Mouse (Mus musculus): ENCODE measurements around the gene Cela1.

DNA sequence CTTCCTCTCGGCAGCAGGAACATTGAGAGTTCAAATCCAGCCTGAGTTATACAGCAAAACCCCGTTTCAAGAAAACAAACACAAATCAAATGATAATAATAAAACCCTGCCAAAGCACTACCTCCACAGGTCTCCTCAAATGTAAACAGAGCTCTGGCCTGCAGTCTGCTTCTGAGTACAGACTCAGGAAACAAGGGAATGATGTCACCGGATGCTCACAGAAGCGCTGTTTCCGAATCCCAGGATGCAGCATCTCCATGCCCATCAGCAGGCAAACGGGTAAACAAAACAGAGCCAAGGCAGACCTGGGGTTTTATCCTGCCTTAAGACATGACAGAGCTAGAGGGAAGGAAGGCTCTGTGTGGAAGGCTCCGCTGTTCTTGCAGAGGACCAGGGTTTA is 58.9 kb downstream of the Cela1 start:
- TF ChIP-seq GATA1 (IDR thresholded peaks at IDR 0.05; ENCODE audit: low read length) (no peak), TAL1 (IDR thresholded peaks at IDR 0.05; ENCODE audit: low read length) (no peak)
